Mouse (Mus musculus) thymus, adult 2 months (tissue): ENCODE measurements at regions not wholly inside any gene's neighbourhood (a gene's known extent, or its start where the extent isn't known, plus 50 kb on each side); places are given as distances from the start of the nearest gene placed in this dataset.

Experiments
- CTCF ChIP-seq: fragments of 200-500 bp; IDR thresholded peaks from 2 replicates; pipeline ENCODE4 v1.5.1; 2012; ENCODE audit warnings: mild to moderate bottlenecking, control low read depth, low read length, moderate library complexity, borderline replicate concordance; ENCODE audit not compliant: control insufficient read depth, poor library complexity, insufficient read depth; ENCODE audit errors: extremely low read depth
- POLR2A ChIP-seq: fragments of 200-500 bp; IDR thresholded peaks from 2 replicates; pipeline ENCODE4 v1.6.1; 2012; ENCODE audit warnings: mild to moderate bottlenecking, low read length, control low read depth, moderate library complexity; ENCODE audit not compliant: control insufficient read depth, poor library complexity, insufficient read depth; ENCODE audit errors: extremely low read depth

DNA sequence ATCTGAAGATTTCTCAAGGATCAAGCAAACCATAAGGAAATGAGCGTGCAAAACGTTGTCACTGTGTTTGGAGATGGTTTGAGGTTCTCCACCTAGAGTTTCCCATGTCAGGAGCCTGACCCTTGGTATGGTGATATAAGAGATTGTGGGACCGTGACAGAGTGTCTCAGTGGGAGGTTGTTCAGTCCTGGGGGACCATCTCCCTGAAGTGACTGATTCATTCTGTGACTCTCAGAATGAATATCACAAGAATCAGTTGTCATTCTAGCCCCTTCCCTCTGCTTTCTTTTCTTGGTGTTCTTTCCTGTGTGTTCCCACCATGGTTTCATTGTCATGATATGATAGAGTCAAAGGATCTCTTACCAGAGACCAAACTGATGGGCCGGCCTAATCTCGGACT is 49.8 kb upstream of the Plpp4 start:
- TF ChIP-seq CTCF = no peak
- no peak for TF ChIP-seq POLR2A
